Mouse (Mus musculus) ES-Bruce4 (cell line): Measurements from ENCODE around the gene Ash1l.

Source experiments
- CTCF ChIP-seq: IDR thresholded peaks from one replicate; pipeline ENCODE4 v1.8.1; 2011; ENCODE audit warnings: low read depth, low read length
- EP300 ChIP-seq: IDR thresholded peaks from 2 replicates; pipeline ENCODE4 v1.6.1; 2011; ENCODE audit warnings: low read depth, low read length; ENCODE audit not compliant: insufficient read depth
- POLR2A ChIP-seq: IDR thresholded peaks from one replicate; pipeline ENCODE4 v1.8.1; 2011; ENCODE audit warnings: low read length; ENCODE audit not compliant: insufficient read depth

DNA sequence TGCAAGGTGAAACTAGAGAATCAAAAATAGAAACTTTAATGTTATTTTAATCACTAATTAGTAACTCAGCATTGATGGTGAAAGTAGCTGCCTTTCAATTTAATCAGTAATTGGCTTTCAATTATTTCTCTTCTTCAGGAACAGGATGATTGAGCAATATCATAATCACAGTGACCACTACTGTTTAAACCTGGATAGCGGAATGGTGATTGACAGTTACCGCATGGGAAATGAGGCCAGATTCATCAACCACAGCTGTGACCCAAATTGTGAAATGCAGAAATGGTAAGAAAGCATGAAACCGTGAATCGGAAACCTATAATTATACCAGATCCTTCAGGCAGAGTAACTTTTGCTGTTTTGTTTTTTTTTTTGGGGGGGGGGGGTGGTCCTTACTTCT is 92.9 kb downstream of the Ash1l start:
- TF ChIP-seq CTCF (no peak), POLR2A (no peak), EP300 (no peak)
